Mouse (Mus musculus): ENCODE data around the gene Gm20532. TPM values are rescaled to one million over a fixed set of nuclear protein-coding genes. Genes with fewer than 3 reads are reported as not detected.
A peak's percentile ranks its signal among the peaks of the same experiment; 100 is the strongest.

The Gm20532 gene
- polyA plus RNA-seq (2015; fragmentation: Nextera tagmentation; extraction: Ambion mirVana), result not detected in 2 replicates

DNA sequence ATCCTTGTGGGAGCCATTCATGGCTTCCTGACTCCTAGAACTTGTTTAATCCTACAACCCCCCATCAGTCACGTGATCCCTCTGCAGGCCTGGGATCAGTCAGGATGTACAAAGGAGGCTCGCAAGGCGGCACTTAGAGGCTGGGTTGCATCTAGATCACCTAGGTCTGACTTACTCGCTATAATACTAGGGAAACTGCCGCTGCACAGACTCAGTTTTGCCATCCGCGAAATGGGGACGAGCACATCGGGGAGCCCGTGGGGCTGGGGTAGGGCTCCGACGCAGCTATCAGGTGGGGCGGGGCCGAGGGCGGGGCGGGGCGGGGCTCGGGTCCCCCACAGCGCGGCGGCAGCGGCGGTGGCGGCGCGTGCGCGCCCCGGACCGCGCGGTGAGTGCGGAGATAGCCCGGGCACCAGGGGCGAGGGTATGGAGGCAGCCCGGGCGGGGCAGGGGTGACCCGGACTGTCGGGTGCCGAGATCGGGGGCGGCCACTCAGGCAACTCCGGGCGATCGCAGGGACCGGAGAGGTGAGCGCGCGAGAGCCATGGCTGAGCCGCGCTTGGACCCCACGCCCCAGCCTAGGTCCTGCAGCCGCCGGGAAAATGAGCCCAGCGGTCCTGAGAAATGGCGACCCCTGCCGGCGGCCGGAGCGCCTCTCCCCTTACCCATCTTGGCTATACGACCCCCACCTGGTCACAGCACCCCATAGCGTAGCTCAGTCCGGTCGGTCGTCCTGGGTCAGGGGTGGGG is at the start of gene Gm20532:
TSS of gene Gm20532 (plus strand) at position 346 of the 750 bp plus-strand sequence.
- H3K4me3 ChIP-seq (ENCODE audit: low read length), result peak within 1 kb of the TSS; percentile 73
- peak within 1 kb of the TSS; percentile 81 for H3K4me2 ChIP-seq (ENCODE audit: low read depth, low read length)
- under 1% methylated on average over 59 of the region's 65 CpGs for WGBS
- no peaks in the 10 kb centered on the region; the same call in 1 of the 2 replicates for H3K27me3 ChIP-seq (ENCODE audit: control insufficient read depth, insufficient read depth, low read length)
- H3K36me3 ChIP-seq (ENCODE audit: control insufficient read depth, insufficient read depth), result no peaks in the 10 kb centered on the region; the same call in 1 of the 2 replicates
- peaks cover 24% of the 10 kb centered on the region for H3K4me1 ChIP-seq (ENCODE audit: control insufficient read depth, insufficient read depth, low read length)
- H3K27ac ChIP-seq (ENCODE audit: low read length), result peak within 1 kb of the TSS; percentile 81
- H3K9ac ChIP-seq (ENCODE audit: low read length), result peak within 1 kb of the TSS; percentile 83
- peak; percentile 39 for ATAC-seq (replicated peaks; ENCODE audit: extremely low read depth, insufficient read depth, low FRiP score)
- H3K9me3 ChIP-seq (replicated peaks; ENCODE audit: control insufficient read depth, low read length), result no peaks in the 10 kb centered on the region

GRCm38 (mm10) chr2:26539516-26539915 is 46.9 kb upstream of the Gm20532 start:
- Histone ChIP-seq H3K4me2 (ENCODE audit: low read depth, low read length) (no peak overlapping the region), H3K27me3 (ENCODE audit: control insufficient read depth, insufficient read depth, low read length) (no peaks in the 10 kb centered on the region), H3K27ac (ENCODE audit: low read length) (no peak overlapping the region), H3K36me3 (ENCODE audit: control insufficient read depth, insufficient read depth) (no peaks in the 10 kb centered on the region), H3K9ac (ENCODE audit: low read length) (no peak overlapping the region), H3K4me3 (ENCODE audit: low read length) (no peak overlapping the region), H3K4me1 (ENCODE audit: control insufficient read depth, insufficient read depth, low read length) (peaks cover 26% of the 10 kb centered on the region), H3K9me3 (replicated peaks; ENCODE audit: control insufficient read depth, low read length) (no peaks in the 10 kb centered on the region)
- ATAC-seq (replicated peaks; ENCODE audit: extremely low read depth, insufficient read depth, low FRiP score), result no peak
- WGBS, result 65% methylated on average over 2 of the region's 2 CpGs

DNA sequence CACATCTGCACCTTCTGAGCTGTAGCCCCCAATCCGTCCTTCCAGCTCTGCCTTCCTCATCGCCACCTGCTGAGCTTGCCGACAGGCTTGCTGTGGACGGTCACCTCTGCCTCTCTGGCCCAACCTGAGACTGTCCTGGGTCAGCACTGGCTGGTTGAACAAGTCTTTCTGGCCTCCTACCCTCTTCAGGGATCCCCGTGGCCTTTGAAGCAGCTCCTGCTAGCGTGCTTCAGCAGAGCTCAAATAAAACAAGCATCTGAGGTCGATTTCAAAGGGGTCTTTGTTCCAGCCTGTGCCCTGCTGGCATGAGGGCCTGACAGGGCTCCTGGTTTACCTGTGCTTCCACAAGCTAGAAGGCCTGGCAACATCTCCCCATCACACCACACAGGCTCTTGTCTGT is 45.7 kb upstream of the Gm20532 start:
- Histone ChIP-seq H3K4me3 (ENCODE audit: low read length) (no peak overlapping the region), H3K9ac (ENCODE audit: low read length) (no peak overlapping the region), H3K36me3 (ENCODE audit: control insufficient read depth, insufficient read depth) (no peaks in the 10 kb centered on the region), H3K27ac (ENCODE audit: low read length) (no peak overlapping the region), H3K27me3 (ENCODE audit: control insufficient read depth, insufficient read depth, low read length) (no peaks in the 10 kb centered on the region), H3K9me3 (replicated peaks; ENCODE audit: control insufficient read depth, low read length) (no peaks in the 10 kb centered on the region), H3K4me1 (ENCODE audit: control insufficient read depth, insufficient read depth, low read length) (peaks cover 28% of the 10 kb centered on the region), H3K4me2 (ENCODE audit: low read depth, low read length) (no peak overlapping the region)
- ATAC-seq (replicated peaks; ENCODE audit: extremely low read depth, insufficient read depth, low FRiP score), result no peak
- 60% methylated on average over 7 of the region's 7 CpGs for WGBS

DNA sequence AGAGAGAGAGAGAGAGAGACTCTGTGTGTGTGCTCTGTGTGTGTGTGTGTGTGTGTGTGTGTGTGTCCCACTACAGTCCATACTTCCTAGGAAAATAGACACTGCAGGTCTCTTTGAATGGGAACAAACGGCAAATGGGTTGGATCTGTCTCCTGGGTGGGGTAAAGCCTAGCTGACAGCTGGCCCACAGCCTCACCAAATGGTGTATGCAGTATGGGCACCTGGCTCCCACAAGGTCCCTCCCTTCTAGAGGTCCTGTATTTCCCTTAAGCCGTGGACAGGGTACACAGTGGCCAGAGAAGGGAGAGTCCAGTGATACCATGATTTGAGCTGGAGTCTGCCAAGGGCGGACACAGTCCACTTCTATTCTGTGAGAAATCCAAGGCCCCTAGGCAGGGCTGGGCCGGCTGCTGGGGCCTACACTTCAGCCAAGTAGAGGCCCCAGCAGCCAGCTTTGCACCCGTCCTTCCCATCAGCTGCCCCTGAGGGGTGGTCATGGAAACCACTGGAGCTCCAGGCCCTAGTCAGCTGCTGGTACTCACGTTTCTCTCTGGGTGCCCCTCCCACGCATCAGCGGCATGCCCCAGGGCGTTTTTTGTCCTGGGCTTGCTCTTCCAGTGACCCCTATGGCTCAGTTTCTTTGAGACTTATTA is 45.1 kb upstream of the Gm20532 start:
- H3K4me2 ChIP-seq (ENCODE audit: low read depth, low read length), result no peak overlapping the region
- H3K4me1 ChIP-seq (ENCODE audit: control insufficient read depth, insufficient read depth, low read length), result peaks cover 28% of the 10 kb centered on the region
- no peaks in the 10 kb centered on the region for H3K9me3 ChIP-seq (replicated peaks; ENCODE audit: control insufficient read depth, low read length)
- no peaks in the 10 kb centered on the region for H3K27me3 ChIP-seq (ENCODE audit: control insufficient read depth, insufficient read depth, low read length)
- no peak overlapping the region for H3K27ac ChIP-seq (ENCODE audit: low read length)
- WGBS, result 50% methylated on average over 9 of the region's 9 CpGs
- no peak for ATAC-seq (replicated peaks; ENCODE audit: extremely low read depth, insufficient read depth, low FRiP score)
- 0 out of 2 replicates have a peak overlapping the region, but pooled peaks have one; percentile 14 for H3K9ac ChIP-seq (ENCODE audit: low read length)
- no peak overlapping the region for H3K4me3 ChIP-seq (ENCODE audit: low read length)
- H3K36me3 ChIP-seq (ENCODE audit: control insufficient read depth, insufficient read depth), result no peaks in the 10 kb centered on the region

GRCm38 (mm10) chr2:26543155-26543554 is 43.3 kb upstream of the Gm20532 start:
- H3K36me3 ChIP-seq (ENCODE audit: control insufficient read depth, insufficient read depth), result no peaks in the 10 kb centered on the region
- H3K4me2 ChIP-seq (ENCODE audit: low read depth, low read length), result no peak overlapping the region
- H3K4me1 ChIP-seq (ENCODE audit: control insufficient read depth, insufficient read depth, low read length), result peaks cover 38% of the 10 kb centered on the region
- H3K4me3 ChIP-seq (ENCODE audit: low read length), result no peak overlapping the region
- H3K9me3 ChIP-seq (replicated peaks; ENCODE audit: control insufficient read depth, low read length), result no peaks in the 10 kb centered on the region
- peak overlapping the region; percentile 80 for H3K27ac ChIP-seq (ENCODE audit: low read length)
- H3K9ac ChIP-seq (ENCODE audit: low read length), result no peak overlapping the region
- WGBS, result 46% methylated on average over 4 of the region's 4 CpGs
- ATAC-seq (replicated peaks; ENCODE audit: extremely low read depth, insufficient read depth, low FRiP score), result no peak
- H3K27me3 ChIP-seq (ENCODE audit: control insufficient read depth, insufficient read depth, low read length), result no peaks in the 10 kb centered on the region

DNA sequence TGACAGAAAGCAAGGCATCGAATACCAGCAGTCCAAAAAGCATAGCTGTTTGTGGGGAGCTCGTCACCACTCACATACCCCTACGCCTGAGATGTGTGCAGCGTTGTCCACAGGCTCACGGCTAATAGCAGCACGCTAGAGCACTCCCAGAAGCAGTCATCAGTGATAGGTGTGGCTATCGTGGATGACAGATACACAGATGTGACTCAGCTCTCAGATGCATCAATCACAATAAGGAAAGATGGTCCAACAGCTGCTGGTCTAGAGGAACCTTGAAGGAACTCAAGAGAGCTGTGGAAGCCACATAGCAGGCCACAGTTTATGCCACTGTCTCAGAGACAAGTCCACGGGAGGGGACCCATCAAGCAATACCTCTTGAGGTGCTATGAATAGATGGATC is 42.7 kb upstream of the Gm20532 start:
- WGBS, result 55% methylated on average over 8 of the region's 8 CpGs
- H3K27ac ChIP-seq (ENCODE audit: low read length), result peak overlapping the region; percentile 80
- H3K9ac ChIP-seq (ENCODE audit: low read length), result no peak overlapping the region
- no peaks in the 10 kb centered on the region for H3K36me3 ChIP-seq (ENCODE audit: control insufficient read depth, insufficient read depth)
- no peak for ATAC-seq (replicated peaks; ENCODE audit: extremely low read depth, insufficient read depth, low FRiP score)
- no peaks in the 10 kb centered on the region for H3K27me3 ChIP-seq (ENCODE audit: control insufficient read depth, insufficient read depth, low read length)
- no peak overlapping the region for H3K4me2 ChIP-seq (ENCODE audit: low read depth, low read length)
- H3K4me1 ChIP-seq (ENCODE audit: control insufficient read depth, insufficient read depth, low read length), result peaks cover 38% of the 10 kb centered on the region
- H3K9me3 ChIP-seq (replicated peaks; ENCODE audit: control insufficient read depth, low read length), result no peaks in the 10 kb centered on the region
- H3K4me3 ChIP-seq (ENCODE audit: low read length), result no peak overlapping the region

DNA sequence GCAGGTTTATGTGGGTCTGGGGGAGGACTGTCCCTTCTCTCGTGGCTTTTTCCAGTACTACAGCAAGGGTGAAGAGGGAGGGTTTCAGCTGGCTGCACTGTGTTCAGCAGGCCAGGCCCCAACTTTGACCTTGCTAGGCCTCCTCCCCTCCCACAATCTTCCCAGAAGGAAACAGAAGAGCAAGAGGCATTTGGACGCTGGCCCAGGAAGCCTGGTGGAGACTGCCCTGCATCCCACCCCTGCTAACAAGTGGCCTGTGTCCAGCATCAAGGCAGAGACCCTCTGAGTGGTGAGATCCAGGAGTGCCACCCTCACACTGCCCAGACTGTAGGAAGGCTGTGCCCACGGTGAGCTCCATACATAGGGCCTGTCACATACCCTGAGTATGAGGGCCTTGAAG is 42.2 kb upstream of the Gm20532 start:
- Histone ChIP-seq H3K27me3 (ENCODE audit: control insufficient read depth, insufficient read depth, low read length) (no peaks in the 10 kb centered on the region), H3K4me3 (ENCODE audit: low read length) (no peak overlapping the region), H3K9ac (ENCODE audit: low read length) (peak overlapping the region; percentile 42; the same call in 1 of the 2 replicates), H3K4me1 (ENCODE audit: control insufficient read depth, insufficient read depth, low read length) (peaks cover 40% of the 10 kb centered on the region), H3K9me3 (replicated peaks; ENCODE audit: control insufficient read depth, low read length) (no peaks in the 10 kb centered on the region), H3K36me3 (ENCODE audit: control insufficient read depth, insufficient read depth) (no peaks in the 10 kb centered on the region), H3K27ac (ENCODE audit: low read length) (peak overlapping the region; percentile 80), H3K4me2 (ENCODE audit: low read depth, low read length) (no peak overlapping the region)
- WGBS, result 27% methylated on average over 3 of the region's 3 CpGs
- peak; percentile 63 for ATAC-seq (replicated peaks; ENCODE audit: extremely low read depth, insufficient read depth, low FRiP score)

DNA sequence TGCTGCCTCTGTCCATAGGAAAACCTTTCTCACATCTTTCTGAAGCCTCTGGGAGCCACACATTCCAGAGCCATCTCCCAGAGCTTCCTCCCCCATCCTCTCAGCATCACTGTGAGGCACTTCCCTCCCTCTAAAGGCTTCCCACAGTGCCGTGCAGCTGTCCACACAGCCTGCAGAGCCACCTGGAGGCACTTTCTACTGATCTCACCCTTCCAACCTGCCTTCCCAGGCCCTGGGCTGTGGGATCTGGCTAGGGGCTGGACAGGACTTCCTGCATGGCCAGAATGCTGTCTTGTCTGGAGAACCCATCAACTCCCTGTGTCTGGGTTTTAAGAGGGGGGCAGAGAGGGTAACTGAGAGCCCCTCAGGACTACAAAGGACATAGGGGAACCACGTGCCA is 39.0 kb upstream of the Gm20532 start:
- Histone ChIP-seq H3K4me1 (ENCODE audit: control insufficient read depth, insufficient read depth, low read length) (peaks cover 55% of the 10 kb centered on the region), H3K9me3 (replicated peaks; ENCODE audit: control insufficient read depth, low read length) (no peaks in the 10 kb centered on the region), H3K27me3 (ENCODE audit: control insufficient read depth, insufficient read depth, low read length) (no peaks in the 10 kb centered on the region), H3K36me3 (ENCODE audit: control insufficient read depth, insufficient read depth) (no peaks in the 10 kb centered on the region), H3K4me2 (ENCODE audit: low read depth, low read length) (no peak overlapping the region), H3K9ac (ENCODE audit: low read length) (0 out of 2 replicates have a peak overlapping the region, but pooled peaks have one; percentile 28), H3K4me3 (ENCODE audit: low read length) (no peak overlapping the region), H3K27ac (ENCODE audit: low read length) (0 out of 2 replicates have a peak overlapping the region, but pooled peaks have one; percentile 10)
- WGBS, result 36% methylated on average over 2 of the region's 2 CpGs
- no peak for ATAC-seq (replicated peaks; ENCODE audit: extremely low read depth, insufficient read depth, low FRiP score)

DNA sequence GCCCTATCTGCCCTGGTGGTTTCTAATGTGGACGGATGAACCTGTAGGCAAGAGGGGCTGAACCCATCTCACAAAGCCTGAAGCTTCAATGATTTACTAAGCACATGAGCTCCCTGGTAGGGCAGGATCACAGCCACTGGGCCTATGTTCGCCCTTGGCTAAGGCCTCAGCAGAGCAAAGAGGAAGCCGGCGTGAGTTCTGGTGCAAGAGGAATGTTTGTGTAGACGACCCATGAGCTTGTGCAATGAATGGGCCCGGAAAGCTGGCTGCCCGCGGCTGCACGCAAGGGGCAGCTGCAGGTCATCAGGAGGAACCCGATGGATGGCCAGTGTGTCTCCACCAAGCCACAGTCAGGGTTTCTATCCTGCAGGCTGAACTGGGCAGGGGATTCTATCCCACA is 36.6 kb upstream of the Gm20532 start:
- peak overlapping the region; percentile 75 for H3K27ac ChIP-seq (ENCODE audit: low read length)
- H3K4me1 ChIP-seq (ENCODE audit: control insufficient read depth, insufficient read depth, low read length), result peaks cover 39% of the 10 kb centered on the region
- WGBS, result 67% methylated on average over 10 of the region's 10 CpGs
- no peak overlapping the region for H3K9ac ChIP-seq (ENCODE audit: low read length)
- no peaks in the 10 kb centered on the region for H3K36me3 ChIP-seq (ENCODE audit: control insufficient read depth, insufficient read depth)
- no peaks in the 10 kb centered on the region for H3K27me3 ChIP-seq (ENCODE audit: control insufficient read depth, insufficient read depth, low read length)
- no peak overlapping the region for H3K4me3 ChIP-seq (ENCODE audit: low read length)
- ATAC-seq (replicated peaks; ENCODE audit: extremely low read depth, insufficient read depth, low FRiP score), result no peak
- no peaks in the 10 kb centered on the region for H3K9me3 ChIP-seq (replicated peaks; ENCODE audit: control insufficient read depth, low read length)
- no peak overlapping the region for H3K4me2 ChIP-seq (ENCODE audit: low read depth, low read length)
